Mouse (Mus musculus) liver, embryonic 16.5 days (tissue): ENCODE results near the gene Tbc1d20. TPM values are rescaled to one million over a fixed set of nuclear protein-coding genes. Genes with fewer than 3 reads are reported as not detected.

ENCODE experiments used
- ATAC-seq: fragments of 200-750 bp; cut with Nextera tagmentation; 2 replicates; pipeline ENCODE4 v1.8.0; 2017; ENCODE audit warnings: low read depth, mild to moderate bottlenecking, moderate number of reproducible peaks, moderate library complexity
- H3K27ac ChIP-seq: fragments of 300-500 bp; sonication (generic); 2 replicates; pipeline ENCODE4 v1.5.1; 2014; ENCODE audit warnings: mild to moderate bottlenecking, low read length
- H3K27me3 ChIP-seq: fragments of 300-500 bp; sonication (generic); 2 replicates; pipeline ENCODE4 v1.6.1; 2014; ENCODE audit warnings: low read depth, low read length, mixed read lengths; ENCODE audit not compliant: control insufficient read depth, insufficient read depth
- H3K36me3 ChIP-seq: fragments of 300-500 bp; sonication (generic); 2 replicates; pipeline ENCODE4 v1.6.1; 2014; ENCODE audit warnings: mild to moderate bottlenecking; ENCODE audit not compliant: control insufficient read depth, insufficient read depth
- H3K4me1 ChIP-seq: fragments of 300-500 bp; sonication (generic); 2 replicates; pipeline ENCODE4 v1.6.1; 2014; ENCODE audit warnings: low read depth, low read length, mixed read lengths; ENCODE audit not compliant: control insufficient read depth
- H3K4me2 ChIP-seq: fragments of 300-500 bp; sonication (generic); 2 replicates; pipeline ENCODE4 v1.6.1; 2014; ENCODE audit warnings: low read depth, low read length, mixed read lengths
- H3K4me3 ChIP-seq: fragments of 300-500 bp; sonication (generic); 2 replicates; pipeline ENCODE4 v1.5.1; 2014; ENCODE audit warnings: low read depth, mild to moderate bottlenecking, low read length
- H3K9ac ChIP-seq: fragments of 300-500 bp; sonication (generic); 2 replicates; pipeline ENCODE4 v1.6.1; 2014; ENCODE audit warnings: low read depth, low read length
- H3K9me3 ChIP-seq: fragments of 300-500 bp; sonication (generic); replicated peaks from 2 replicates; pipeline ENCODE4 v1.6.1; 2016; ENCODE audit warnings: low read length; ENCODE audit not compliant: control insufficient read depth
- WGBS: fragments of 180-500 bp; shearing (Covaris S2); extraction: QIAGEN DNeasy Blood & Tissue Kit; methylation state at CpG from one replicate; pipeline ENCODE4 v1.1.7; 2014; ENCODE audit not compliant: insufficient replicate concordance; 5-methylcytosine and 5-hydroxymethylcytosine counted together
- polyA plus RNA-seq: library from polyadenylated mRNA; unstranded; fragments of >200 nt; fragmentation: Nextera tagmentation; extraction: Ambion mirVana; gene quantifications from 2 replicates; pipeline ENCODE4 v1.2.1, GENCODE M21; 2015

The Tbc1d20 gene
- polyA plus RNA-seq, 1 experiment from 2014 or later, result 11.7 TPM

GRCm38 (mm10) chr2:152292475-152292874, 1.2 kb upstream of the Tbc1d20 start:
- Histone ChIP-seq H3K36me3 (no peaks in the 10 kb centered on the region), H3K27me3 (no peaks in the 10 kb centered on the region), H3K27ac (no peak overlapping the region), H3K4me1 (peaks cover 14% of the 10 kb centered on the region), H3K9ac (no peak overlapping the region), H3K4me2 (no peak overlapping the region), H3K4me3 (no peak overlapping the region), H3K9me3 (no peaks in the 10 kb centered on the region)
- 72% methylated on average over 2 of the region's 2 CpGs for WGBS
- no peak for ATAC-seq

- no peaks in the 10 kb centered on the region for H3K9me3 ChIP-seq
- peak; percentile 26 for ATAC-seq
- H3K36me3 ChIP-seq, result no peaks in the 10 kb centered on the region
- peaks cover 14% of the 10 kb centered on the region for H3K4me1 ChIP-seq
- WGBS, result under 1% methylated on average over 15 of the region's 15 CpGs
- peak overlapping the region; percentile 91 for H3K4me3 ChIP-seq
- peak overlapping the region; percentile 94 for H3K9ac ChIP-seq
- H3K4me2 ChIP-seq, result peak overlapping the region; percentile 88
- no peaks in the 10 kb centered on the region for H3K27me3 ChIP-seq
- H3K27ac ChIP-seq, result peak overlapping the region; percentile 52; the same call in 1 of the 2 replicates
Observed at GRCm38 (mm10) chr2:152293179-152293726, 375 bp upstream of the Tbc1d20 start.

GRCm38 (mm10) chr2:152294541-152294940, 913 bp downstream of the Tbc1d20 start:
- no peak for ATAC-seq
- Histone ChIP-seq H3K4me2 (peak overlapping the region; percentile 88), H3K27me3 (no peaks in the 10 kb centered on the region), H3K4me1 (peaks cover 14% of the 10 kb centered on the region), H3K27ac (peak overlapping the region; percentile 88), H3K36me3 (no peaks in the 10 kb centered on the region), H3K9me3 (no peaks in the 10 kb centered on the region), H3K9ac (peak overlapping the region; percentile 94), H3K4me3 (peak overlapping the region; percentile 91)
- WGBS, result 31% methylated on average over 5 of the region's 5 CpGs

GRCm38 (mm10) chr2:152302862-152303261, 9.2 kb downstream of the Tbc1d20 start:
- H3K36me3 ChIP-seq, result peaks cover 17% of the 10 kb centered on the region

GRCm38 (mm10) chr2:152303781-152304180, 10.2 kb downstream of the Tbc1d20 start:
- Histone ChIP-seq H3K36me3 (peaks cover 26% of the 10 kb centered on the region), H3K9ac (no peak overlapping the region), H3K9me3 (no peaks in the 10 kb centered on the region), H3K27me3 (no peaks in the 10 kb centered on the region), H3K4me1 (no peaks in the 10 kb centered on the region), H3K4me2 (no peak overlapping the region), H3K27ac (no peak overlapping the region), H3K4me3 (no peak overlapping the region)
- ATAC-seq, result no peak
- WGBS, result 74% methylated on average over 5 of the region's 5 CpGs

More at GRCm38 (mm10) chr2:152302862-152303261, 9.2 kb downstream of the Tbc1d20 start:
- no peak overlapping the region for H3K9ac ChIP-seq
- H3K4me2 ChIP-seq, result no peak overlapping the region
- H3K27me3 ChIP-seq, result no peaks in the 10 kb centered on the region
- no peak overlapping the region for H3K4me3 ChIP-seq
- no peaks in the 10 kb centered on the region for H3K4me1 ChIP-seq
- H3K27ac ChIP-seq, result no peak overlapping the region
- ATAC-seq, result no peak
- no peaks in the 10 kb centered on the region for H3K9me3 ChIP-seq
- 69% methylated on average over 2 of the region's 2 CpGs for WGBS

- Histone ChIP-seq H3K9ac (no peak overlapping the region), H3K36me3 (peaks cover 32% of the 10 kb centered on the region), H3K27me3 (no peaks in the 10 kb centered on the region), H3K9me3 (no peaks in the 10 kb centered on the region), H3K4me2 (no peak overlapping the region), H3K4me3 (no peak overlapping the region), H3K4me1 (no peaks in the 10 kb centered on the region), H3K27ac (no peak overlapping the region)
- ATAC-seq, result no peak
- 73% methylated on average over 6 of the region's 6 CpGs for WGBS
Observed at GRCm38 (mm10) chr2:152305480-152305879, 11.9 kb downstream of the Tbc1d20 start.

GRCm38 (mm10) chr2:152307186-152307585, 13.6 kb downstream of the Tbc1d20 start:
- Histone ChIP-seq H3K4me2 (no peak overlapping the region), H3K27me3 (no peaks in the 10 kb centered on the region), H3K36me3 (peaks cover 41% of the 10 kb centered on the region), H3K9ac (no peak overlapping the region), H3K27ac (no peak overlapping the region), H3K4me1 (no peaks in the 10 kb centered on the region), H3K9me3 (no peaks in the 10 kb centered on the region), H3K4me3 (no peak overlapping the region)
- WGBS, result 84% methylated on average over 3 of the region's 3 CpGs
- ATAC-seq, result no peak

- Histone ChIP-seq H3K4me1 (no peaks in the 10 kb centered on the region), H3K4me3 (no peak overlapping the region), H3K9ac (no peak overlapping the region), H3K4me2 (no peak overlapping the region), H3K36me3 (peaks cover 34% of the 10 kb centered on the region), H3K27ac (no peak overlapping the region), H3K27me3 (no peaks in the 10 kb centered on the region), H3K9me3 (no peaks in the 10 kb centered on the region)
- no peak for ATAC-seq
- 76% methylated on average over 7 of the region's 7 CpGs for WGBS
Observed at GRCm38 (mm10) chr2:152312996-152313395, 19.4 kb downstream of the Tbc1d20 start.

- 84% methylated on average over 6 of the region's 6 CpGs for WGBS
- H3K4me2 ChIP-seq, result no peak overlapping the region
- H3K4me3 ChIP-seq, result no peak overlapping the region
- peaks cover 33% of the 10 kb centered on the region for H3K36me3 ChIP-seq
- ATAC-seq, result no peak
- no peaks in the 10 kb centered on the region for H3K4me1 ChIP-seq
- H3K9ac ChIP-seq, result no peak overlapping the region
- H3K27me3 ChIP-seq, result no peaks in the 10 kb centered on the region
- no peak overlapping the region for H3K27ac ChIP-seq
- no peaks in the 10 kb centered on the region for H3K9me3 ChIP-seq
Observed at GRCm38 (mm10) chr2:152313926-152314325, 20.3 kb downstream of the Tbc1d20 start.
